Mouse (Mus musculus) kidney, adult 9 months (tissue): ENCODE measurements around the gene Skap2.

Experiments
- DNase-seq: peaks from one replicate; pipeline ENCODE4 v3.0.0; 2022

Skap2 gene

GRCm38 (mm10) chr6:51833362-51833761 is 179.0 kb downstream of the Skap2 start:
- DNase-seq, result no peak

DNA sequence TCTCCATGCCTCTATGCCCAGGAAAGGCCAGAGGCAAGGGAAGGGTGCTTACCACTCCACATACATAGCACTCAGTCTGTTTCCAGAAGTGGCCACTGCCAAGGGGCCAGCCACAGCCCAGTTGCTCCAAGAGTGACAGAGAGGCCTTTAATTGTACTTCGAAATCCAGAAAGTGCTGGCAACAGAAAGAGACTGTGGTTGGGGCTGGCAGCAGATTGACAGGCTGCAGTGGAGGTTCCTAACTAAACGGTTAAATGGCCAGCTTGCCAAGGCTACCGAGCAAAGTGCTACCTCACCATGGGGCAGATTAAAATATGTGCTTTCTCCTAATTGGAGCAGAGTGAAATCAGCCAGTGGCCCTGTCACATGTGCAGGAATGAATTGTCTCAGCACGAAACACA is 186.7 kb downstream of the Skap2 start:
- peak; percentile 67 for DNase-seq

DNA sequence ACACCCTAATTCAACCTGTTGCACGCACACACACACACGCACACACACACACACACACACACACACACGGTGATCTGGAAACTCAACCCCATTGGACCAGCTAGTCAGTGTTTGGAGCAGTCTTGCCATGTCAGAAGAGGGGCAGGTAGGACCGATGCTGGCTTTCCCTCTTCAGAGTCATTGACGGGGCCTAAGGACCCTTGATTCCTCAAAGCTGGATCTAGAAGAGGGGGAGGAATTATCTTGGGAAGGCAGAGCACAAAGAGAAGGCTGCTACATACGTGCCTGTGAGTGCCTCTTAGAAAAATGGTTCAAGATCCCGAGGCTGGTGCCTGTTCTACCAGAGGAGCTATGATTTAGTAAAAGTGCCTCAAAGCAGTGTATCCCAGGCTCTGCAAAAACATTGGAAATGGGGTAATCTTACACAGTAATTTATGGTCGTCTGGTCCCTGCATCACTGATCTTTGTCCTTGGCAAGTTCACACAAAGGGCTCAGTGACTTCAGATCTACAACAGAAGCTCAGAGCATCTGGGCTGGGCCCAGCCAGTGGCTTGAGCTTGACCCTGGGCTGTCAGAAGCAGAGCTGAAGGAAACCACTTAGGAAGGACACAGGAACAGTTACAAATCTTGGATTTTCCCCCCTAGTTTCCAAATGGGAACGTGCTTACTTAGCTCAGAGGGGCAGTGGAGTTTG is 188.1 kb downstream of the Skap2 start:
- no peak for DNase-seq

- DNase-seq, result peak; percentile 41
Observed at GRCm38 (mm10) chr6:51822049-51822448, 190.3 kb downstream of the Skap2 start.

- DNase-seq, result peak; percentile 75
Observed at GRCm38 (mm10) chr6:51820853-51821252, 191.5 kb downstream of the Skap2 start.

- no peak for DNase-seq
Observed at GRCm38 (mm10) chr6:51816892-51817621, 195.3 kb downstream of the Skap2 start.

GRCm38 (mm10) chr6:51810906-51811305 is 201.4 kb downstream of the Skap2 start:
- DNase-seq, result peak; percentile 7

GRCm38 (mm10) chr6:51809164-51809824 is 203.1 kb downstream of the Skap2 start:
- no peak for DNase-seq

DNA sequence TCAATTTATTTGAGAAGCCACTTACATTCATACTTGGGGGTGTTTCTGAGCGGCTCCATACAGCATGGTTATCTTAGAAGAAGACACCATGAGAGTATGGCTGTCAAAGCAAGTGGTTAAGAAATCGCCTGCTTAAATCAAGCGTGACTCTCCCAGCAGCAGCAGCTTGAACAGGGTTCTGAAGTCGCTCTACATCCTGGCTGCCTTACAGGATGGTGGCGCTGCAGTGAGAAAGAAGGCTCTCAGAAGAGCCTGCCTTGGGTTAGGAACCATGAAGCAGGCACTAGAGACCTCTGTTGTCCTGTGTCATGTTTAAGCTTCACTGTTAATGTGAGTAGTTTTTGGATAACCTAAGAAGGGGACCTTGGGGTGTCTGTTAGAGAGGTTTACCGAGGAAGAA is 204.3 kb downstream of the Skap2 start:
- DNase-seq, result no peak
